Mouse (Mus musculus): ENCODE measurements at regions not wholly inside any gene's neighbourhood (a gene's known extent, or its start where the extent isn't known, plus 50 kb on each side); places are given as distances from the start of the nearest gene placed in this dataset.

GRCm38 (mm10) chr3:78412669-78413419 lies 873.5 kb downstream of the Rapgef2 start:
- no peak for DNase-seq (ENCODE audit: low spot score)

GRCm38 (mm10) chr3:78411395-78411794 lies 874.9 kb downstream of the Rapgef2 start:
- no peak for DNase-seq (ENCODE audit: low spot score)

- DNase-seq (ENCODE audit: low spot score) = no peak
Measured at GRCm38 (mm10) chr3:78409237-78409636, 877.1 kb downstream of the Rapgef2 start.

- DNase-seq (ENCODE audit: low spot score) = no peak
Measured at GRCm38 (mm10) chr3:78405760-78406467, 880.4 kb downstream of the Rapgef2 start.

GRCm38 (mm10) chr3:78358377-78358776 lies 927.9 kb downstream of the Rapgef2 start:
- DNase-seq (ENCODE audit: low spot score) = peak; percentile 66

GRCm38 (mm10) chr3:78339891-78340290 lies 946.4 kb downstream of the Rapgef2 start:
- no peak for DNase-seq (ENCODE audit: low spot score)

- DNase-seq (ENCODE audit: low spot score) = no peak
Measured at GRCm38 (mm10) chr3:78311630-78312406, 974.5 kb downstream of the Rapgef2 start.

- no peak for DNase-seq (ENCODE audit: low spot score)
Measured at GRCm38 (mm10) chr3:78300506-78300905, 985.8 kb downstream of the Rapgef2 start.

- no peak for DNase-seq (ENCODE audit: low spot score)
Measured at GRCm38 (mm10) chr3:78291894-78292293, 994.4 kb downstream of the Rapgef2 start.

- DNase-seq (ENCODE audit: low spot score) = no peak
Measured at GRCm38 (mm10) chr3:78284071-78284470, 1002.2 kb downstream of the Rapgef2 start.

GRCm38 (mm10) chr3:78236920-78237319 lies 1049.4 kb downstream of the Rapgef2 start:
- DNase-seq (ENCODE audit: low spot score) = no peak

GRCm38 (mm10) chr3:78209729-78210128 lies 1076.6 kb downstream of the Rapgef2 start:
- no peak for DNase-seq (ENCODE audit: low spot score)

- DNase-seq (ENCODE audit: low spot score) = no peak
Measured at GRCm38 (mm10) chr3:78162601-78163000, 1123.7 kb downstream of the Rapgef2 start.

- DNase-seq (ENCODE audit: low spot score) = peak; percentile 16
Measured at GRCm38 (mm10) chr3:78158450-78158849, 1127.9 kb downstream of the Rapgef2 start.

Measured in layer of hippocampus, adult 11-12 months (tissue).